Mouse (Mus musculus): ENCODE measurements around the gene Dhx33.

GRCm38 (mm10) chr11:71052554-71052953, 48.3 kb upstream of the Dhx33 start:
- no peak for TF ChIP-seq USF1 (IDR thresholded peaks at IDR 0.05; ENCODE audit: low read depth)
- TF ChIP-seq CTCF (IDR thresholded peaks at IDR 0.05; ENCODE audit: control insufficient read depth, insufficient read depth, insufficient read length) = no peak
